In the genomic region with DNA sequence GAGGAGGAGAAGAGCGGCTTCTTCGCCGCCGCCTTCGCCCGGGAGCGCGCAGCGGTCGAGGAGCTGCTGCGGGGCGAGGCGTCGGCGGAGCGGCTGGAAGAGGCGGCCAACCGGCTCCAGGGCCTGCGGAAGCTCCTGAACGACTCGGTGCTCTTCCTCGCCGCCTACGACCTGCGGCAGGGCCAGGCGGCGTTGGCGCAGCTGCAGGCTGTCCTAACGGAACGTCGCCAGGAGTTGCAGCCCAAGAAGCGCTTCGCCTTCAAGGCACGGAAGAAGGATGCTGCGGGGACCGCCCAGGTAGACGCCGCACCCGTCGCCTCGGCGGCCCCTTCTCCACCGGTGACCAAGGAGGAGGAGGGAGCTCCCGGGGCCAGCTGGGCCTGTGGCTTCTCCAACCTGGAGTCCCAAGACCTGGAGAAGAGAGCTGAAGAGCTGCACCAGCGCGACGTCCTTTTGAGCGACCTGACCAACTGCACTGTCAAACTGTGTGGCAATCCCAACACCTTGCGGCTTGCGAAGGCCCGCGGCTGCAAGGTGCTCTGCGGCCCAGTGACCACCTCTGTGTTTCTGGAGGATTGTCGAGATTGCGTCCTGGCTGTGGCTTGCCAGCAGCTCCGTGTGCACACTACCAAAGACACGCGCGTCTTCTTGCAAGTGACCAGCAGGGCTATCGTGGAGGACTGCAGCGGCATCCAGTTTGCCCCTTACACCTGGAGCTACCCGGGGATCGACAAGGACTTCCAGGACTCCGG, we compare ENCODE assay signal across 8 mouse cellular contexts. TPM values are rescaled to one million over a fixed set of nuclear protein-coding genes. Genes with fewer than 3 reads are reported as not detected.
A peak's percentile ranks its signal among the peaks of the same experiment; 100 is the strongest.
DNase-seq lines count a peak whose midpoint lies in the region; ATAC-seq and TF ChIP-seq lines count a peak whose summit lies in the region.

No protein-coding gene starts in this region.

- no peak; the same call in 1 of the 2 replicates for TF ChIP-seq CTCF in kidney, postnatal 0 days (IDR thresholded peaks at IDR 0.05; ENCODE audit: low read depth)
- no peak for TF ChIP-seq CTCF in lung, adult 2 months (IDR thresholded peaks at IDR 0.05; ENCODE audit: insufficient read depth, low read length)
- TF ChIP-seq CTCF in olfactory bulb, adult 2 months (IDR thresholded peaks at IDR 0.05; ENCODE audit: insufficient read depth, low read depth, low read length), result no peak

- 2% methylated on average over 64 of the region's 64 CpGs for WGBS in embryonic facial prominence, embryonic 10.5 days
- 1% methylated on average over 64 of the region's 64 CpGs for WGBS in kidney, postnatal 0 days
- 1% methylated on average over 64 of the region's 64 CpGs for WGBS in lung, adult 2 months
- under 1% methylated on average over 64 of the region's 64 CpGs for WGBS in olfactory bulb, adult 2 months

- peak overlapping the region; percentile 97 for H3K4me3 ChIP-seq in embryonic facial prominence, embryonic 10.5 days
- H3K4me3 ChIP-seq in kidney, postnatal 0 days (replicated peaks; ENCODE audit: low read depth, low read length), result peak overlapping the region; percentile 90
- peak overlapping the region; percentile 90 for H3K4me3 ChIP-seq in lung, adult 2 months (replicated peaks; ENCODE audit: extremely low read depth, low read depth, low read length)
- H3K4me3 ChIP-seq in olfactory bulb, adult 2 months (ENCODE audit: insufficient read depth, low read depth, low read length), result peak overlapping the region; percentile 88

- peak; percentile 7; the same call in 1 of the 2 replicates for TF ChIP-seq POLR2A in lung, adult 2 months (IDR thresholded peaks at IDR 0.05; ENCODE audit: borderline replicate concordance, extremely low read depth, low read depth, low read length)
- no peak for TF ChIP-seq POLR2A in olfactory bulb, adult 2 months (IDR thresholded peaks at IDR 0.05; ENCODE audit: insufficient read depth, low read depth, low read length)

- H3K9ac ChIP-seq in kidney, postnatal 0 days (ENCODE audit: low read depth, low read length), result peak overlapping the region; percentile 91

- H3K27me3 ChIP-seq in embryonic facial prominence, embryonic 10.5 days (replicated peaks; ENCODE audit: low read depth, poor library complexity, severe bottlenecking), result no peaks in the 10 kb centered on the region
- no peaks in the 10 kb centered on the region for H3K27me3 ChIP-seq in kidney, postnatal 0 days (ENCODE audit: insufficient read depth, low read length)

- H3K4me2 ChIP-seq in kidney, postnatal 0 days (ENCODE audit: low read length), result peak overlapping the region; percentile 94

- H3K9me3 ChIP-seq in embryonic facial prominence, embryonic 10.5 days, result no peaks in the 10 kb centered on the region
- H3K9me3 ChIP-seq in kidney, postnatal 0 days (replicated peaks; ENCODE audit: low read length), result no peaks in the 10 kb centered on the region

- peak overlapping the region; percentile 94 for H3K27ac ChIP-seq in embryonic facial prominence, embryonic 10.5 days (replicated peaks)
- H3K27ac ChIP-seq in kidney, postnatal 0 days, result peak overlapping the region; percentile 85
- peak overlapping the region; percentile 95 for H3K27ac ChIP-seq in olfactory bulb, adult 2 months (ENCODE audit: insufficient read depth, low read depth, low read length)

- peaks cover 44% of the 10 kb centered on the region for H3K4me1 ChIP-seq in embryonic facial prominence, embryonic 10.5 days
- peaks cover 19% of the 10 kb centered on the region; the same call in 1 of the 2 replicates for H3K4me1 ChIP-seq in kidney, postnatal 0 days (replicated peaks; ENCODE audit: insufficient read depth, low read length)
- peaks cover 12% of the 10 kb centered on the region for H3K4me1 ChIP-seq in lung, adult 2 months (ENCODE audit: control insufficient read depth, insufficient read depth, low read length)
- peaks cover 16% of the 10 kb centered on the region for H3K4me1 ChIP-seq in olfactory bulb, adult 2 months (ENCODE audit: control insufficient read depth, insufficient read depth, low read length)

- ATAC-seq in kidney, postnatal 0 days (replicated peaks; ENCODE audit: low FRiP score, low read depth), result peak; percentile 15
- ATAC-seq in megakaryocyte-erythroid progenitor cell, adult 5-6 weeks (replicated peaks; ENCODE audit: low FRiP score, low TSS enrichment, poor library complexity, severe bottlenecking), result no peak; the same call in 1 of the 2 replicates

- DNase-seq in 416B (ENCODE audit: low read depth) (peak; percentile 27), R1 (ENCODE audit: low read depth, low spot score) (peak; percentile 47)
- peak; percentile 58 for DNase-seq in embryonic facial prominence, embryonic 10.5 days (ENCODE audit: low spot score)
- DNase-seq in heart, adult 9 months (ENCODE audit: low spot score in 2 of 2), result peak; percentile 34 to 41
- peak; percentile 40 for DNase-seq in kidney, postnatal 0 days (ENCODE audit: low spot score)
- peak; percentile 68 for DNase-seq in lung, adult 2 months

- H3K36me3 ChIP-seq in embryonic facial prominence, embryonic 10.5 days (replicated peaks), result peaks cover 22% of the 10 kb centered on the region
- H3K36me3 ChIP-seq in kidney, postnatal 0 days (ENCODE audit: insufficient read depth, low read length), result no peaks in the 10 kb centered on the region

RNA-seq across cellular contexts. Expression of gene Tbcc, which starts 0.5 kb away (rescaled TPM):
- polyA plus RNA-seq in embryonic facial prominence, embryonic 10.5 days (2016; fragmentation: Nextera tagmentation; extraction: Ambion mirVana), result 52.9 and 57.9 TPM in 2 replicates
- polyA plus RNA-seq in kidney, postnatal 0 days (2015; fragmentation: Nextera tagmentation; extraction: Ambion mirVana), result 58.2 and 71.4 TPM in 2 replicates
- 17.9 and 20.8 TPM in 2 replicates for polyA plus RNA-seq in lung, adult 2 months (2012; rRNA removed)
- polyA plus RNA-seq in olfactory bulb, adult 2 months (2012; ENCODE audit: insufficient read depth, insufficient read length, low replicate concordance, missing spikeins), result not detected in 2 replicates
- total RNA-seq in megakaryocyte-erythroid progenitor cell, adult 5-6 weeks (2014; fragmentation: Nextera tagmentation), result 19.3 and 20.4 TPM in 2 replicates
- total RNA-seq in megakaryocyte-erythroid progenitor cell, adult 5-6 weeks (2017), result 10.9 and 13.3 TPM in 2 replicates

RNA-seq across cellular contexts. Expression of gene Prph2, which starts 19.2 kb away (rescaled TPM):
- not detected in 2 replicates for polyA plus RNA-seq in embryonic facial prominence, embryonic 10.5 days (2016; fragmentation: Nextera tagmentation; extraction: Ambion mirVana)
- 0.11 and 0.16 TPM in 2 replicates for polyA plus RNA-seq in kidney, postnatal 0 days (2015; fragmentation: Nextera tagmentation; extraction: Ambion mirVana)
- not detected in 2 replicates for polyA plus RNA-seq in lung, adult 2 months (2012; rRNA removed)
- polyA plus RNA-seq in olfactory bulb, adult 2 months (2012; ENCODE audit: insufficient read depth, insufficient read length, low replicate concordance, missing spikeins), result not detected in 2 replicates
- total RNA-seq in megakaryocyte-erythroid progenitor cell, adult 5-6 weeks (2014; fragmentation: Nextera tagmentation), result not detected in 2 replicates
- not detected in 2 replicates for total RNA-seq in megakaryocyte-erythroid progenitor cell, adult 5-6 weeks (2017)

RNA-seq across cellular contexts. Expression of gene Bicral, which starts 32.7 kb away (rescaled TPM):
- polyA plus RNA-seq in embryonic facial prominence, embryonic 10.5 days (2016; fragmentation: Nextera tagmentation; extraction: Ambion mirVana), result 3.0 and 4.4 TPM in 2 replicates
- polyA plus RNA-seq in kidney, postnatal 0 days (2015; fragmentation: Nextera tagmentation; extraction: Ambion mirVana), result 2.9 and 4.1 TPM in 2 replicates
- polyA plus RNA-seq in lung, adult 2 months (2012; rRNA removed), result 11.8 and 16.3 TPM in 2 replicates
- polyA plus RNA-seq in olfactory bulb, adult 2 months (2012; ENCODE audit: insufficient read depth, insufficient read length, low replicate concordance, missing spikeins), result not detected in 2 replicates
- total RNA-seq in megakaryocyte-erythroid progenitor cell, adult 5-6 weeks (2014; fragmentation: Nextera tagmentation), result 24.6 and 28.7 TPM in 2 replicates
- total RNA-seq in megakaryocyte-erythroid progenitor cell, adult 5-6 weeks (2017), result 10.4 and 16.5 TPM in 2 replicates

Comparison
In these comparisons a context has a peak if more than half of its experiments do, and no peak if none do; other contexts are left out.
1. RNA of gene Tbcc, which starts 0.5 kb away (polyA plus RNA-seq): 58.2 to 71.4 TPM in kidney, postnatal 0 days, 52.9 to 57.9 TPM in embryonic facial prominence, embryonic 10.5 days and 17.9 to 20.8 TPM in lung, adult 2 months; not detected in olfactory bulb, adult 2 months; every median in the first group is over 10 times any median in the second.
2. Peak in every context shown above with its lines, with median percentiles within 50 percentile points of each other: DNase-seq, H3K27ac ChIP-seq and H3K4me3 ChIP-seq.